Mouse (Mus musculus) naive thymus-derived CD4-positive, alpha-beta T cell, adult 2 months (primary cell): ENCODE measurements at regions not wholly inside any gene's neighbourhood (a gene's known extent, or its start where the extent isn't known, plus 50 kb on each side); places are given as distances from the start of the nearest gene placed in this dataset.

Experiments
- DNase-seq: peaks from one replicate; pipeline ENCODE4 v3.0.0-alpha.2; 2011; ENCODE audit warnings: low read depth

DNA sequence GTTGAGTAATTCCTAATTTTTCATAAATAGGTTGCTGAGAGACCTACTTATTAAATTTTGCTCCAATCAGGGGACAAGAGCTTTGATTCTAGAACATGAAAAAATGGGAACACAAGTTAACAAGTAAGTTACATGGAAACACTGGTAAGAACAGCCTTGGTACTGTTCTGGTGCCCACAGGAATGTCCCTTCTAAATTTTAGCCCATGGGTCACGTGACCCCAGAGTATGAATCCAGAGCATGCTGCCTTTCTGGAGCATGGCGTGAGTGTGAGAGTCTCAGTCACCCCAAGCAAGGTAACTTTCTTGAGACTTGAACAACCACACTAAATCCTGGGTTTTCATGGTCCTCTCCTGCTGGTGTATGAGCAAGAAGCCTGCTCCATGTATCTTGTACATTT lies 263.7 kb upstream of the Actbl2 start:
- no peak for DNase-seq

DNA sequence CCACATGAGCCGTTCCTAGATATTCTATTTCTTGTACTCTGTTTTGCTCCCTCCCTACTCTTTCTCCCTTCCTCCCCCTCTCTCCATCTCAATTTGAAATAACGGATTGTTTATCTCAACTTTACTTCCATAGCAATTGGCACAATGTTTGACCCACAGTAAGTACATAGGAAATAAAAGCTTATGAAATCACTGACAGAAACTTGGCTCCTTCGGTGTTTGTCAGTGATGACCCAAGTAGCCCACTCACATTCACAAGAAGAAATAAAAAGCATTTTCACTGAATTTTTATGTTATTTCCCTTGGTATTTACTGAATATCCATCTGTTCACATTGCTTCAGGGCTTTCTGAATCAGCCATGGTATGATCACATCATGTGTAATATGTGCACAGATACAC lies 260.2 kb upstream of the Actbl2 start:
- no peak for DNase-seq

DNA sequence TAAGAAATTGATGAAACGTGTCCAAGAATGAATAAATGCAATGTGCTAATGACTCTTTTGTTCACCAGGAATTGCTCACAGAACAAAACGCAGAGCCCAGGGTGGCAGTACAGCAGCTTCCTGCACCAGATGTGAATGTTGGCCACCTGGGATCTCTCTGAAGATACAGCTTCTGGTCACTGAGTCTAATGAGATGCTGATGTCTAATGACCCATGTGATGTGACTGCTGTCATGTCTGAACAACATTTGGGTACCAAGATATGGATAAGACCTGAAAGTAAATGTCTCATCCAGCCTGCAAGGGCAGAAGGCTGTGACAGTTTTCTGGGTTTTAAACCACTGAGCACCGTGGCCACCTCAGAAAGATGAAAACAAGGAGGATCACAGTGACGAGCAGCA lies 252.1 kb upstream of the Actbl2 start:
- no peak for DNase-seq

DNA sequence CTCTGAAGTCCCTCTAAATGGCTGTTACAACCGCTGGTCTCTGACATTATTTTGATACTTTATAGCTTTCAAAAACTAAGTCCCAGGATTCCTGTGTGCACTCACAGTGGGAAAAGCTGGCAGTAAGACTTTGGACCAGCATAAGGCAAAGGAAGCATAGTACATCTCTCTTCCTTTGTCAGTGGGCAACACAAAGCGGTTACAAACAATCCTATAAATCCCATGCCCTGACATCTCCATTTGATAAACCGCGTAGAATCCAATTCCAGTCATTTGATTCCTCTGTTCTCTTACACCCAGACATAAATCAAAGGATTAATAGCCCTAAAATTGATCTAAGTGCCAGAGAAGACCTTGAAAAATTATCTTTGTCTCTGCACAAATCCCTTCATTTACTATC lies 240.7 kb upstream of the Actbl2 start:
- no peak for DNase-seq

DNA sequence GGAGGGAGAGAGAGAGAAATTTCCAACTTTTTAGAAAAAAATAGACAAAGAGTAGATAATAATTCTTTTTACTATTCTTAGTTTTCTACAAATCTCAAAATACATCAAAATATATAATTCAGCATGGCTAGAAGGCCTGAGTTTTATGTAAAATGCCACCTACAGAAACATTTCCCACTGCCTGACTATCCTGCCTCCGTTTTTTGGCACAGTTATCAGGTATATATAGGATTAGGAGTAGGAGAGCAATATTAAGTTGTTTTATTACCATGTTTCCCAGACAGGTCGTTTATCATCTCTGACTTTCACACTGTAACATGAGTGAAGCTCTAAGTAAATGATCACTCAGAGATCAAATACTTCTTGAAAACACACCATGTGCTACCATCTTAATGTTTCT lies 224.7 kb upstream of the Actbl2 start:
- no peak for DNase-seq

DNA sequence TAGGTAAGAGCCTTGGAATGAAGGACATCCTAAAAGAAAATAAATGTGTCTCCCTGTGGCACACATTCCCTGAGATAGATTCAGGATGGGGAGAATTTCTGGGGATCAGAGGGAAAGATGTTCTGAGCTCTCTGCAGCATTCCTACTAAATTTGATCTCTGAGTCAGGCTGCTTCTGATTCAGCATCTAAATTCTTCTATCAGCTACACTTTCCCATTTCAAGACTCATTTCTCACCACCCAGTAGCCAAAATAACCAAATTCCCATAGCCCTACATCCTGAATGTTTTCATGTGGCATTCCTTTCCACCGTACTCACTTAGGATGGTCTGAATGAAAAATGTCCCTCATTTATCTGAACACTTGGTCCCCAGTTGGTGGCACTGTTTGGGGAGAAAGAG lies 223.2 kb upstream of the Actbl2 start:
- no peak for DNase-seq

DNA sequence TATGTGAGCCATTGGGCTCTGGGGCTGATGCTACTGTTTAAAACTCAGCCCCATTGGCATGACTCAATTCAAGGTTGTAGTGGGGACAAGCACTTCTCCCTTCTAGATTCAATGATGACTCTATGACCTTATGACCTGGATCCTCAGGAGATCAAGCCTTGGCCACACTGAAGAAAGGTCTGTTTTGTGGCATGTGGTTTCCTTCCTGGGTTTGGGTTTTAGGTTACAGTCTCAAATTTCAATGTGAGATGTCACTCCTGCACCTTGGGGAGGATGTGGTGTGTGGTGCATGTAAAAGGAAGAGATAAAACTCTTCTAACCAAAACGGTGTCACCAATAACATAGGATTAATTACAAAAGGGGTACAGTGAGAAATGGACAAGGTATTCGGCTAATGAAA lies 211.2 kb upstream of the Actbl2 start:
- no peak for DNase-seq

DNA sequence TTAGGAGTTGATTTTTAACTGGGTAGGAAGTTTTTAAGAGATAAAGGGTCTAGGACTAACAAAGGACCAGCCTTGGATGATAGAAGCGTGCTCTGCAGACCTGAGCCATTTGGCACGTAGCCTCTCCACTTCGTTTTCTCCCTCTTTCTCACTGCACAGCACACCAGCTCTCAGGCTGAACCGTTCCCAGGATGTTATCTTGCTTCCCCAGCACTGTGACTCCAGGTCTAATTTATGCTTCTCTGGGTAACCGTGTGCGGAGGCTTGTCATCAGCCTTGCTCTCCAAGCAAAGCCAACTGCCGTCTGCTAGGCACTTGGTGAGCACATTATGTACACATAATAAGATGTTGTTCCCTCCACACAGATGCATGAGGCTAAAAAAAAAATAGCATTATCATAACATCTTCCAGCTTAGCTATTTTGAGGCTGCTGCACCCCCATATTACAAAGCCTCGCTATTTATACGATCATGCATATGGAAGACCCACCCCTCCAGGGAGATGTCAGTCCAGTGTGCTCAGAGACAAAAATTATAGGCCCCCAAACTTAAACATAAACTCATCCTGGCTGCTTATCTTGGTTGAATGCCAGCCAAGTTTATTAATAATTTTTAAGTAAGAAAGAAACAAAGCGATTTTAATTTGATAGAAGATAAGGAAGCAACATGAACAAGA lies 210.3 kb upstream of the Actbl2 start:
- DNase-seq: no peak

DNA sequence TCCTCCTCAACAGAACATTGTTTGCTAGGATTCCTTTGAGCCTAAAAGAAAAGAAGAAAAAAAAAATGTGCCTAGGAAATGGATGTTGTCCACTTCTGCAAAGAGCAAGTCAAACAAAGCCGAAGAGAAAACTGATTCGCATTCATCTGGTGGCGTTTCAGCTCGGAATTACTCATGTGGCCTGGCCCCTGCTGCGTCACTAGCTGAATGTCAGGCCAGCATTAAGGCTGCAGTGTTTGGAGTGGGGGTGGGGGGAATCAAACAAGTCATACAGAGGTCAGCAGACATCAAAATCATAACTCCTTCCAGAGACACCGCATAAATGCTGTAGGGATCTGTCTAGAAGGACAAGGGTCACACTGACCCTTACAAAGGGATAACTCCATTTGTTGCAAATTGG lies 204.7 kb upstream of the Actbl2 start:
- DNase-seq: no peak

DNA sequence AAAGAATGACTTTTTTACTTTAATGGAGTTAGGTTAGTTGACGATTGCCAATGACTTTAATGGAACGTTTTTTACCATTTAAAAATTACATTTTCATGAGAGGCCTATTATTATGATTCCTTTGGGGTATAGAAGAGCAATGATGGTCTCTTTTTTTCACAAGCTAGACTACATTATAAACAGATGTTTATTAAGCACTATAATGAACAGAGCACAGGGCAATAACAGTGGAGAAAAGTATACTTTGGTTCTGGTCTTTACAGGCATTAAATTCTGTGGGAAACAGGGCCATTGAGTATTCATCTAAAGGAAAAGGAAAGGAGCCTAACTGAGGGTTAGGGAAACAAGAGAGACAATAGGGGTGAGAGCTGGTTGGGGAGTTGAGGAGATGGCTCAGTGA lies 199.0 kb upstream of the Actbl2 start:
- no peak for DNase-seq

DNA sequence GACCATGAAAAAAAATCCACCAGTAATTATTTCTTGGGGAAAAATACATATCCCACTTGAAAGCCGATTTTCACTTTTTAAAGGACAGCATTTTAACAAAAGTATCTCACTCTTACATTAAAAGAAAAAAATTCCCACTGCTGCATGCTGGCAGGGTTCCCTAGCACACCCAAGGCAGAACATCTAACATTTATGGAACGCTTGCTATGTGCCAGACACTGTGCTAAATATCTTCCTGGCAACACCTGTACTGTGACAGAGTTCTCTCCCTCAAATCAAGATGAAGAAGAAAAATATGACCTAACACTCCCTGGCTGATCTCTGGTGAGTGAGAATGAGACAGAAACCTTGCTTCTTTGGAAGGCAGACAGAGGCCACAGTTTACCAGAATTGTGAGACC lies 167.1 kb upstream of the Actbl2 start:
- no peak for DNase-seq

DNA sequence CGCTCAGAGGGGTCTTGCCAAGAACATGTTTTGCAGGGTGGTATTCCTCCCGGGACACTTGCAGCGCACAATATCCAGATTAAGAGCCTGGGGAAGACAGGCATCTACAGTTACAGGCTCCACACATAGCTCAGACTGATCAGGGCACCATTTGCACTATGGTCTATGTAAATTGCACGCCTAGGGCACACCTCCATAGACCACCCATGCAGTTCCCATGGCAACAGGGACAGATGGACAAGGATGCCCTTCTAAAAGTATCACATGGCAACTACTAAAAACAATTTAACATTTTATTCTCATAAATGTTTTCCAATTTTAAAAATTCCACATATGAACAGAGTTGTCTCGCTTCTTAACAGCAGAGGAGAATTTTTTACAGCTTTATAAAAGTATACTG lies 158.7 kb upstream of the Actbl2 start:
- DNase-seq: no peak

DNA sequence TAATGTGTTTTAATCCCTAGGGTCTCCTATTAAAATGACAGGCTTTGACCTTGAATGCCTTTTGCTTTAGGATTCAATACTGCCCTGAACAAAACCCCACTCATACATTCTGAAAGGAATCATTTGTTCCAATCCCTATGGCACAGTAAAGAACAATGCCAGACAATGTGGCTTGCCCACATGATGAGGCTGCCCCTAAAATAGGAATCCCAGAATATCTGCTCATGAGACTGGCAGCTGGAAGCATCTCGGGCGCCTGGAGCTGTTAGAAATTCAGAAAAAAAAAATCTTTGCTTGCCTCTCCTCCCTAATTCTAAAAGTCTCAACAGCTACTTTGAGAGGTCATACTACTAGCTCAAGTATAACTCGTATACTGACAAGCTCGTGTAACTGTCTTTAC lies 157.5 kb upstream of the Actbl2 start:
- no peak for DNase-seq

DNA sequence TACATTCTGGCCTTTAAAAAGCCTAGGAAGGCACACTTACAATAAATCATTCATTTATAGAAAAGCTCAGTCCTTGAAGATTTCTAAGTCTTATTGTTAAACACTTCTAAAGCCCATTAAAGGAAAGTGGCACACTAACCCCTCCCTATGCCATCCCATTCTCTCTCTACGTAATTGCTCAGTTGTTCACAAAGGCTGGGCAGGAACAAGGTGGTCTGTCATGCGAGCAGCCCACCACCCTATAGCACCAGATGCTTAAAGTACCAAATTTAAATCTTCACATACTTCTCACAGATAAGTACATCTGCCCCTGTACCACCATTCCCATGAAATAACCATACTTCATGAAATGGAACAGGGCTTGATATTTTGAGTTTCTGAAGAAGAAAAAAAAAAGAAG lies 156.1 kb upstream of the Actbl2 start:
- no peak for DNase-seq

DNA sequence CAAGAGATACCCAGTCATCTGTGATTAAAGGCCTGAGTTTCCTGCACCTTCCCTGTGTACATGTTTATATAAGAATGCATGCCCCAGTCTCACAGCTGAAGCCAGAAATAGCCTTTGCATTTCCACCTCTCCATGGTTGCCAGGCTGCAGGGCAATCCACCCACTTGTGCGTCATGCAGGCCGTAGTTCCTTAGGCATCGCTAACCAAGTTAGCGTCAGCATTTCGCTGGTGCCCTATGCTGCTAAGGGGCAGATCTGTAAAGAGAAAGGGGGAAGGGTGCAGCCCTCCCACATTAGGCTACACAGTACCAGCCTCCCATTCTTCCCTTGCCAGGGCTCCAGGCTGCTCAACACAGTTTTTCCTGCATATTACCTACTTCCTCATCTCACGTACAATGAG lies 155.6 kb upstream of the Actbl2 start:
- DNase-seq: no peak

DNA sequence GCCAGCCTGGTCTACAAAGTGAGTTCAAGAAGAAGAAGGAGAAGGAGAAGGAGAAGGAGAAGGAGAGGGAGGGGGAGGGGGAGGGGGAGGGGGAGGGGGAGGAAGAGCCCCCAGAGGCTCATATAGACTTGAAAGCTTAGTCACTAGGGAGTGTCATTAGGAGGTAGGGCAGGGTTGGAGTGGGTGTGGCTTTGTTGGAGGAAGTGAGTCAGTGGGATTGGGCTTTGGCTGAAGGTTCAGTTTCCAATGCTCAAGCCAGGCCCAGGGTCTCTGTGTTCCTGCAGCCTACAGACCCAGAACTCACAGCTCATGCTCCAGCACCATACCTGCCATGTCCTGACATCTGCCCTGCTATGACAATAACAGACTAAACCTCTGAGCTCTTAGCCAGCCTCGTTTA lies 154.4 kb upstream of the Actbl2 start:
- DNase-seq: peak; percentile 6

DNA sequence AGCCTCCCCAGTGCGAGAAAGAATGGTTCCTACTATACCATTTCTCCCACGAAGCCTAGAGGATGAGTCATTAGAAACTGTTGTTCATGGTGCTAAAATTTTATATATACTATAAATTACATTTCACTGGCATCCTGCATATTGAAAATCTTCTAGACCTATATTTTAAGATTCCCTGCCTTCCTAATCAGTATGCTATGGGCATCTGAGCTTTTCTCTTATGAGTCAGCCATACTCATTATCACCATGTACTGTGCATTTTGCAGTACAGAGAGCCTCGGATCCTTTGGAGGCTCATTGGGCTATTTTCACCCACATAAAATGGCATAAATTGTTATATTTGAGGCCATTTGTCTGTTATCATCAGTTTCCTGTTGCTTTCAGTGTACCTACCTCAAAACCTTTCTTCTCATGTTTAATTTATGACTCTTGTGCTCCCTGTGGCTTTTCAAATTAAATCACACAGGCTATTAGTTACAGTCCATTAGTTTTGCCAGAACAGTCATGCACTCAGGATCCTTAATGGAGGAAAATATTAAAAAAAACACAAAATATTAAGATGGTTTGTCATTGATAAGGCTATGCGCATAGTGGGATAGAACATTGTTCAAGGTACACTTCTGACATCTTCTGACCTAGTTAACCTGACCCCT lies 150.1 kb upstream of the Actbl2 start:
- no peak for DNase-seq

DNA sequence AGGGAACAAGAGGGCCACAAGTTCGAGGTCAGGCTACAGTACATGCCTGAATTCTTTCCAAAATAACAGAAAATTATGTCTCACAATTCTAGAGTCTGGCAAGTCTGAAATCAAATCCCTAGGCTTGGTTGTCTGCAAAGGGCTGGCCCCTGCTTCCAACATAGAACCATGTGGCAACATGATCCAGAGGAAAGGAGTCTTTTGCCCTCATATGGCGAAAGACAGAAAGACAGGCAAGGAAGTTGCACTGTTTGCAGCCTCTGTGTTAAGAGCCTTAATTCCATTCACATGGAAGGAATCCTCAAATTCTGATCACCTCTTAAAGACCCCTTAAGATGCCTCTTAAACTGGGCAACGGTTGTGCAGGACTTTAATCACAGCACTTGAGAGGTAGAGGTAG lies 123.7 kb upstream of the Actbl2 start:
- DNase-seq: no peak

DNA sequence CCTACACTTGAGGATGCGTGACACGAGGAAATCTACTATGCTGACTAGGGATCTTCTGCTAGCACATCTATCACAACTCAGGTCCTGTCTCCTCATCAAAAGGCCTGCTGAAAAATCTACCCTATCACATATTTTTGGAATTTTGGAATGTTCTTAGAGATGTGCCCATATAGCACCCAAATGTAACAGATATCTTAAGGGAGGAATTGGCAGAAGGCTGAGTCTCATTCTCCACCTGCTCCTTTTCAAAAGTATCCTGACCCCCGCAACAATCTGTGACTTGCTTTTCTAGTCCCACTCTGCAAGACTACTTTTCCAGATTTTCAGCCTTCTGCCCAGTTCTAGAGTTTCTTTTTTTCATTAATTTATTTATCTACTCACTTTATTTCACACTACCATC lies 118.4 kb upstream of the Actbl2 start:
- no peak for DNase-seq

DNA sequence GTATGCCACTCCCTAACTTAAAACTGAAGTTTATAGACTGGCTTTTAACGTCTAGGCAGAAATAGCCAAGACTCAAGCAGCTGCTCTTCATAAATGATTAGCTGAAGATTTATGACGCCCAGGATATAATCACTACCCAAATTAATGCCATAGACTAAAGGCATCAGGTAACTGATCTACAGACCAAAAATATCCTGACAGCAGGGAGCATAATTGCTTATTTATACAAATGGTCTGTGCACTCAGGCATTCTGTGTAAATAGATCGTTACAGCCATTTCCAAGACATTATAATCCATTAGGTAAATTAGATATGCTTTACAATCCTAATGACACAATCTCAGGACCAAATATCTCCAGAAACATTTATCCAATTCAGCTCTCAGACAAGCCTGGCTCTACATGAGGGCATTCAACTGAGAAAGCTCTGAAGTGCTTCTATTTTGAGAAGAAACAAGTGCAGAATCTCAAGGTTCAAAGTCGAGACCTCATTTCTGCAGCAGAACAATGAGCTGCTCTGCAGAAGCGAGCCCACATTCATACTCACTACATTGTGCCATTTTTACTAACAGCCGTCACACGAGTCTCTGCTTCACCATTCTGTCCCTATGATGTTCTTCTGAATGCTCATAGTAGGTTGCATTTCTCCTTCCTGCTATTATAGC lies 111.9 kb upstream of the Actbl2 start:
- DNase-seq: no peak

DNA sequence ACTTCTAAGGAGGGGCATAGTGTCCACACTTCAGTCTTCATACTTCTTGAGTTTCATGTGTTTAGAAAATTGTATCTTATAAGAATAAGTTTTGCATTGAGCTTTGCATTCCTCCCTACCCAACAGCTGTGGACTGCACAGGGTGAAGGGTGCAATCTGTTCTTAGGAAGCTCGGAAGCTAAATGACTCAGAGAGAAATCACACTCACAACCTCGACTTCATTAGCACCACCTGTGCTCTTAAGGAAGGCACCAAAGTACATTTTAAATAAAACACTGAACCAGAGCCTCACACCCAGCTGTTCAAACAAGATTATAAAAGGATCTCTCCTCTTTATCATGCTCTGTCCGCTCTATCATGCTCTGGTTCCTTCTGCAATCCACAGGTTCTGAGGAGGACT lies 110.1 kb upstream of the Actbl2 start:
- DNase-seq: no peak

DNA sequence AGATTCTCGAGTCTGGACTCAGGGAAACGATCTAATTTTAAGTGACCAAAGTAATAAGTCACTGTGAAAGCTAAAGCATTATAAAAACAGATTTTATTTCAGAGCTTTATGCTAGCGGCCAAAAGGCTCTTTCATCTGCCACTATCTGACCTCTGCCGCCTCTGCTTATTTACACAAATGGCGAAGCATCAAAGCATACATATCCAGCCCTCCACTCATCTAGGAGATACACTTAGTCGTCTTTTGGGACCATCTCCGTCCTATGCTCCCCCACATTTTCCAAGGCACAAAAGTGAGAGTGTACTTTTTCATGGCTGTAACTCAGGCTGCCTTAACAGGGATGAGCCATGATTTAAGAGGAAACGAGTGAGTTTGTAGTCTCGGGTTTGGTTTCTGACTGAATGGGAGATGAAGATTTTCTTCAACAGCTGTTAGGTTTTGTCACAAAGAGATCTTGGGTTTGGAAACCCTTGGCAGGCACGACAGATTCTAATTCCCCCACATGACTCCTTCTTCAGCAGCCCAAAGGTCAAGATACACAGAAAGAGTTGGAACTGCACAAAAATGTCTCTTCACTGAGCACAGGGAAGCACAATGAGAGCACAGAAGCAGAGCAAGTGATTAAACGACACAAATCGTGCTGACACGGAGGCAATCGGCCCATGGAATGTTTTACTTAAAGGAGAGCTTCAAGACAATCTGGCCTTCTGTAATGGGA lies 96.7 kb upstream of the Actbl2 start:
- no peak for DNase-seq

DNA sequence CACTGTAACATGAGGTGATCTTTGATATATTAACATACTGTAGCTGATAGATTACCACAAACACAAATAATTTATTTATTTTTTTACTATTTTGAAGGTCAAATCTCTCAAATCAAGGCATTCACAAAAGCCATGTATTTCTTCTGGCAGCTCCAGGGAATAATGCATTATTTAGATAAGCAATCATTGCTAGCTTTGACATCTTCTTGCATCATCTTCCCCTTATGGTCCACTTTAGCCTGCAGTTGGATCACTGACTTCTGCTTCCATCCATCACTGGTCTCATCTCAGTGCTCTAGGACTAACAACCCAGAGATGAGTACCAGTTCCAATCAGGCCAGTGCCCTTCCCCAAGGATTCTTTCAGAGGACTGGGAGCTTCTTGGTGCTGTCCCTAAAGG lies 95.3 kb upstream of the Actbl2 start:
- DNase-seq: no peak
